In the genomic region with DNA sequence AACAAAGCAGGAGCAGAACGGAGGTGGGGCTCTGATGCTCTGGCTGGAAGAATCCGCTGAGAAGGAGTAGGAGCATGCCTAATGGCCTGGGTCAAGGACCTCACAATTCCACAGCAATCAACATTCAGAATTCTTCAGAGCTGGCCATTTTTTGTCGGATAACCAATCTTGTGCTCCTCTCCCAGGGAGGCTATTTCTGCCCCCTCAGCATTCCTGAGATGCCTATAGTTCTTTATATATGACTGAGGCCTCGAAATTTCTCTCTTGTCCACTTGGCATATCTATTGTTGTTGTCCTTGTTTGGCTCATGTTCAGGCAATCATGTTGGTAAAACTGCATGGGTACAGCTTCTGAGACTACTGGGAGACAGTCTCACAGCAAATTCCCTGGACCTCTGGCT, we compare ENCODE assay signal across 23 mouse cellular contexts.
A peak's percentile ranks its signal among the peaks of the same experiment; 100 is the strongest.
DNase-seq lines count a peak whose midpoint lies in the region; ATAC-seq and TF ChIP-seq lines count a peak whose summit lies in the region.
"Had no signal": no experiment of that assay in that cellular context is flagged by ENCODE, and none has a peak within 500 bp of the region (broad histone marks: within the 10 kb centered on the region; RNA-seq: fewer than 3 reads in every experiment).

No protein-coding gene starts in this region.

- no peak for TF ChIP-seq CTCF in lung, postnatal 0 days (IDR thresholded peaks at IDR 0.05)

- H3K4me3 ChIP-seq in heart, embryonic 16.5 days (ENCODE audit: low read length): no peak overlapping the region
- H3K4me3 ChIP-seq in lung, postnatal 0 days (ENCODE audit: low read depth, low read length): no peak overlapping the region
- H3K4me3 ChIP-seq: embryonic facial prominence, embryonic 15.5 days; forebrain, embryonic 15.5 days; kidney, embryonic 15.5 days; left cerebral cortex, adult 2 months; liver, embryonic 15.5 days; midbrain, embryonic 12.5 days; neural tube, embryonic 15.5 days had no signal

- WGBS in heart, embryonic 16.5 days: 24% methylated on average over 4 of the region's 4 CpGs
- 19% methylated on average over 4 of the region's 4 CpGs for WGBS in lung, postnatal 0 days

- H3K9ac ChIP-seq in heart, embryonic 16.5 days (ENCODE audit: low read length): no peak overlapping the region
- H3K9ac ChIP-seq in lung, postnatal 0 days (replicated peaks; ENCODE audit: low read depth): no peak overlapping the region
- H3K9ac ChIP-seq: embryonic facial prominence, embryonic 15.5 days; forebrain, embryonic 15.5 days; kidney, embryonic 15.5 days; liver, embryonic 15.5 days; midbrain, embryonic 12.5 days; neural tube, embryonic 15.5 days had no signal

- intact Hi-C loops in heart, postnatal 10 days (cut with DNase I): no loop called here

- no peaks in the 10 kb centered on the region for H3K36me3 ChIP-seq in heart, embryonic 16.5 days (ENCODE audit: control insufficient read depth, insufficient read depth)
- H3K36me3 ChIP-seq in lung, postnatal 0 days (ENCODE audit: insufficient read depth, low read length): no peaks in the 10 kb centered on the region
- H3K36me3 ChIP-seq: embryonic facial prominence, embryonic 15.5 days; forebrain, embryonic 15.5 days; kidney, embryonic 15.5 days; liver, embryonic 15.5 days; midbrain, embryonic 12.5 days; neural tube, embryonic 15.5 days had no signal

- peaks cover 4% of the 10 kb centered on the region for H3K9me3 ChIP-seq in heart, embryonic 16.5 days (replicated peaks; ENCODE audit: control insufficient read depth, low read length)
- no peaks in the 10 kb centered on the region for H3K9me3 ChIP-seq in lung, postnatal 0 days (ENCODE audit: low read length)
- H3K9me3 ChIP-seq: embryonic facial prominence, embryonic 15.5 days; forebrain, embryonic 15.5 days; kidney, embryonic 15.5 days; liver, embryonic 15.5 days; midbrain, embryonic 12.5 days; neural tube, embryonic 15.5 days had no signal

- no peaks in the 10 kb centered on the region for H3K27me3 ChIP-seq in heart, embryonic 16.5 days (ENCODE audit: control insufficient read depth, insufficient read depth, low read length)
- H3K27me3 ChIP-seq in lung, postnatal 0 days (replicated peaks; ENCODE audit: insufficient read depth, low read length): no peaks in the 10 kb centered on the region
- H3K27me3 ChIP-seq: embryonic facial prominence, embryonic 15.5 days; forebrain, embryonic 15.5 days; kidney, embryonic 15.5 days; liver, embryonic 15.5 days; midbrain, embryonic 12.5 days; neural tube, embryonic 15.5 days had no signal

- no peak overlapping the region for H3K4me2 ChIP-seq in heart, embryonic 16.5 days (ENCODE audit: low read depth, low read length)
- no peak overlapping the region for H3K4me2 ChIP-seq in lung, postnatal 0 days (replicated peaks; ENCODE audit: low read depth, low read length)
- H3K4me2 ChIP-seq: embryonic facial prominence, embryonic 15.5 days; forebrain, embryonic 15.5 days; kidney, embryonic 15.5 days; liver, embryonic 15.5 days; midbrain, embryonic 12.5 days; neural tube, embryonic 15.5 days had no signal

- TF ChIP-seq EP300 in lung, postnatal 0 days (IDR thresholded peaks at IDR 0.05): no peak

- ATAC-seq in heart, embryonic 16.5 days (replicated peaks; ENCODE audit: extremely low read depth, insufficient read depth, low FRiP score): peak; percentile 55; the same call in 1 of the 2 replicates
- ATAC-seq in lung, postnatal 0 days: no peak
- ATAC-seq: forebrain, embryonic 15.5 days; intestine, postnatal 0 days had no signal

- H3K4me1 ChIP-seq in heart, embryonic 16.5 days (ENCODE audit: control insufficient read depth, insufficient read depth, low read length): peaks cover 7% of the 10 kb centered on the region
- no peaks in the 10 kb centered on the region for H3K4me1 ChIP-seq in lung, postnatal 0 days (ENCODE audit: insufficient read depth, low read depth, low read length)
- H3K4me1 ChIP-seq: embryonic facial prominence, embryonic 15.5 days; kidney, embryonic 15.5 days; liver, embryonic 15.5 days; midbrain, embryonic 12.5 days; neural tube, embryonic 15.5 days had no signal

- no peak for DNase-seq in heart, postnatal 10 days
- peak; percentile 5 for DNase-seq in lung, postnatal 10 days
- no peak for DNase-seq in lung, postnatal 0 days (ENCODE audit: low spot score)
- peak; percentile 14 for DNase-seq in embryo, embryonic 10 days (ENCODE audit: low spot score)
- DNase-seq in yolk sac, embryonic 10.5 days (ENCODE audit: low spot score): peak; percentile 14
- DNase-seq in layer of hippocampus, postnatal 14 days (ENCODE audit: low spot score in 2 of 2): no peak
- no peak for DNase-seq in layer of hippocampus, postnatal 36 days
- DNase-seq: cerebellum, adult 11 months; cerebellum, adult 9-11 months; gastrocnemius, postnatal 10 days; kidney, postnatal 4 days; lung, postnatal 14 days; right cerebral cortex, adult 18-20 months had no signal

- H3K27ac ChIP-seq in heart, embryonic 16.5 days (ENCODE audit: low read length): peak overlapping the region; percentile 35
- H3K27ac ChIP-seq in lung, postnatal 0 days (ENCODE audit: low read length): no peak overlapping the region
- H3K27ac ChIP-seq: embryonic facial prominence, embryonic 15.5 days; forebrain, embryonic 15.5 days; kidney, embryonic 15.5 days; left cerebral cortex, adult 2 months; liver, embryonic 15.5 days; midbrain, embryonic 12.5 days; neural tube, embryonic 15.5 days; stomach, postnatal 0 days had no signal

Comparison
In these comparisons a context has a peak if more than half of its experiments do, and no peak if none do; other contexts are left out.
1. DNase-seq: peak in lung, postnatal 10 days (single experiment), embryo, embryonic 10 days (single experiment) and yolk sac, embryonic 10.5 days (single experiment); none in heart, postnatal 10 days (0 of 2), lung, postnatal 0 days (single experiment), layer of hippocampus, postnatal 14 days (0 of 2) and layer of hippocampus, postnatal 36 days (0 of 2).